Mouse (Mus musculus): ENCODE measurements around the gene Sec24d. TPM values are rescaled to one million over a fixed set of nuclear protein-coding genes. Genes with fewer than 3 reads are reported as not detected.

Sec24d gene
- total and polyA plus RNA-seq, 2 experiments: 46.4 to 89.7 TPM

DNA sequence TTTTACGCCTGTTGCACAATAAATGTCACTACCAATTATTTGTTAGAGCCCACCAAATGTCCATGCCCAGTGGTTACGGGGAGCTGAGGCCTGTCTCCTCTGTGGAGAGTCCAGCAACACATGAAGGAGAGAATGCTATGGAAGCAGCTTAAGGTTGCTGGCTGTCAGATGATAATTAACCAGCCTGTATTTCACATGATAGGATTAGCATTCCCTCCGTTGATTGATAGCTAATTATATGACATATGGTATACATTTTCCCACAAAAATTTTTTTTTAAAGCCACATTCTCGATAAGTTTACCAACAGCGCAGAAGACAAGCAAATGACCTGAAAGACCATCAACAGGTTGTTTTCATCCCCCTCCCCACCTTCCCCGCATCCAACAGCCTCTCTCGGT is 31.8 kb upstream of the Sec24d start:
- H3K4me3 ChIP-seq (ENCODE audit: insufficient read depth, low read depth, low read length): no peak overlapping the region
- H3K79me2 ChIP-seq (ENCODE audit: control insufficient read depth, insufficient read depth, low read length): no peaks in the 10 kb centered on the region
- WGBS: 41% methylated on average over 7 of the region's 7 CpGs
- no peaks in the 10 kb centered on the region for H3K36me3 ChIP-seq (ENCODE audit: control insufficient read depth, insufficient read depth, low read length)
- H3K4me1 ChIP-seq (ENCODE audit: control insufficient read depth, insufficient read depth, low read length): no peaks in the 10 kb centered on the region
- H3K27me3 ChIP-seq (ENCODE audit: control insufficient read depth, insufficient read depth, low read length): no peaks in the 10 kb centered on the region
- DNase-seq (ENCODE audit: extremely low read depth, low read depth, low spot score): no peak
- peak overlapping the region; percentile 33; the same call in 1 of the 2 replicates for H3K9ac ChIP-seq (ENCODE audit: low read depth, low read length)
- TF ChIP-seq CTCF (IDR thresholded peaks at IDR 0.05; ENCODE audit: low read depth, low read length) (no peak), POLR2A (IDR thresholded peaks at IDR 0.05; ENCODE audit: extremely low read depth, insufficient read depth, low read length) (no peak)
- no peak overlapping the region for H3K27ac ChIP-seq (replicated peaks; ENCODE audit: insufficient read depth, low read depth, low read length)

DNA sequence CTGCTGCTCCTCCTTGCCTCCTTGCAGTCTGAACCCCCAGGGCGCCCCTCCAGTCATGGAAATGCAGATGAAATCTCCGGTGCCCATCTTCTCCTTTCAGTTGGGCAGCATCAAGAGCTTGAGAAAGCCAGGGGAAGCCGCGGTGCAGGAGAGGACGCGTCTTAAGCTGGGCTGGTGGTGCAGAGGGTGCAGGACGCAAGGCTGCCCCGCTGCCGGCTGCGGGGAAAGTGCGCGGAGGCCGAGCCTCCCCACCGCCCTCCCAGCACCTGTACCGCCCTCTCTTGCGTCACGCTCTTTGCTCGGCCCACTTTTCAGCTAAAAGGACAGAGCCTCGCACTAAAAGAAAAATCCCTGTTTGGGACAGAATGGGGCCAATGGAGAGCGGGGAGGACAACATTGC is 31.3 kb upstream of the Sec24d start, which contains the start of gene Synpo2:
TSS of gene Synpo2 (minus strand) at position 229 of the 400 bp plus-strand sequence.
- TF ChIP-seq CTCF (IDR thresholded peaks at IDR 0.05; ENCODE audit: low read depth, low read length): no peak
- TF ChIP-seq POLR2A (IDR thresholded peaks at IDR 0.05; ENCODE audit: extremely low read depth, insufficient read depth, low read length): 0 out of 2 replicates have a peak, but pooled peaks have one; percentile 28
- DNase-seq (ENCODE audit: extremely low read depth, low read depth, low spot score): peak; percentile 73
- Histone ChIP-seq H3K4me1 (ENCODE audit: control insufficient read depth, insufficient read depth, low read length) (no peaks in the 10 kb centered on the region), H3K36me3 (ENCODE audit: control insufficient read depth, insufficient read depth, low read length) (no peaks in the 10 kb centered on the region), H3K79me2 (ENCODE audit: control insufficient read depth, insufficient read depth, low read length) (no peaks in the 10 kb centered on the region), H3K27me3 (ENCODE audit: control insufficient read depth, insufficient read depth, low read length) (no peaks in the 10 kb centered on the region), H3K27ac (replicated peaks; ENCODE audit: insufficient read depth, low read depth, low read length) (no peak within 1 kb of the TSS), H3K4me3 (ENCODE audit: insufficient read depth, low read depth, low read length) (peak within 1 kb of the TSS; percentile 43), H3K9ac (ENCODE audit: low read depth, low read length) (peak within 1 kb of the TSS; percentile 33; the same call in 1 of the 2 replicates)
- WGBS: under 1% methylated on average over 20 of the region's 20 CpGs

DNA sequence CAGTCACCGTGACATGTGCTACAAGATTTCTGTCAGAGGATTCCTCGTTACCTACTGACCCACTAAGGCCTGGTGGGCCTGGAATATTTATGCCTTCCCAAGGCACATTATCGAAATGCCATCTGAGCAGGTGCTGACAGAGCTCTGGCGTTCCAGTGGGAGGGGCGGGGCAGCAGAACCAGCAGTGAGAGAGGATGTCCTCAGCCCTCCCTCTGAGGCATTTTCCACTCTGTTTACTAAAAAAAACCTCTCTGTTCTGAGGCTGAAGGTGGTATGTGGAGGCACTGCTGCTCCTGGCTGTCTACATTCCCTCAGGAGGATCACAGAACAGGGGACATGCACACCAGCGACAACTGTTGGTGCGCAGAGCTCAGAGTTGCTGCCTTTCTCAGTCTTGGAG is 30.2 kb upstream of the Sec24d start:
- H3K27ac ChIP-seq (replicated peaks; ENCODE audit: insufficient read depth, low read depth, low read length): no peak overlapping the region
- TF ChIP-seq CTCF (IDR thresholded peaks at IDR 0.05; ENCODE audit: low read depth, low read length) (no peak), POLR2A (IDR thresholded peaks at IDR 0.05; ENCODE audit: extremely low read depth, insufficient read depth, low read length) (no peak)
- H3K9ac ChIP-seq (ENCODE audit: low read depth, low read length): no peak overlapping the region
- no peak overlapping the region for H3K4me3 ChIP-seq (ENCODE audit: insufficient read depth, low read depth, low read length)
- H3K4me1 ChIP-seq (ENCODE audit: control insufficient read depth, insufficient read depth, low read length): no peaks in the 10 kb centered on the region
- WGBS: 71% methylated on average over 7 of the region's 7 CpGs
- no peaks in the 10 kb centered on the region for H3K36me3 ChIP-seq (ENCODE audit: control insufficient read depth, insufficient read depth, low read length)
- H3K79me2 ChIP-seq (ENCODE audit: control insufficient read depth, insufficient read depth, low read length): no peaks in the 10 kb centered on the region
- H3K27me3 ChIP-seq (ENCODE audit: control insufficient read depth, insufficient read depth, low read length): no peaks in the 10 kb centered on the region
- no peak for DNase-seq (ENCODE audit: extremely low read depth, low read depth, low spot score)

DNA sequence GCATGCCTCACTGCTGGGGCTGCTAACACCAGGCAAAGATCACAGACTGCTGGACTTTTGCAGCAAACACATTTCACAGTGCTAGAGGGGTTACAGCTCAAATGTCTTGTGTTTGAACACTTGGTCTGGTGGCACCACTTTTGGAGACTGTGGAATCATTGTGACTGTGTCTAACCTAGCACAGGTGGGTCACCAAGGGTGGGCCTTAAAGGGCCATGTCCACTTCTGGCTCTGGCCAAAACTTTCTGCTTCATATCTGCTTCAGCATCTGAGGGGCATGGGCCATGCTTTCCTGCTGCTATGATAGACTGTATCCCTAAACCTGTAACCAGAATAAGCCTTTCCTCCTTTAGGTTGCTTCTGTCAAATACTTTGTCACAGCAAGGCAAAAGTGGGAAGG is 29.8 kb upstream of the Sec24d start:
- H3K27ac ChIP-seq (replicated peaks; ENCODE audit: insufficient read depth, low read depth, low read length): no peak overlapping the region
- no peaks in the 10 kb centered on the region for H3K79me2 ChIP-seq (ENCODE audit: control insufficient read depth, insufficient read depth, low read length)
- H3K9ac ChIP-seq (ENCODE audit: low read depth, low read length): no peak overlapping the region
- DNase-seq (ENCODE audit: extremely low read depth, low read depth, low spot score): no peak
- TF ChIP-seq POLR2A (IDR thresholded peaks at IDR 0.05; ENCODE audit: extremely low read depth, insufficient read depth, low read length): no peak
- no peak for TF ChIP-seq CTCF (IDR thresholded peaks at IDR 0.05; ENCODE audit: low read depth, low read length)
- no peaks in the 10 kb centered on the region for H3K36me3 ChIP-seq (ENCODE audit: control insufficient read depth, insufficient read depth, low read length)
- no peak overlapping the region for H3K4me3 ChIP-seq (ENCODE audit: insufficient read depth, low read depth, low read length)
- no peaks in the 10 kb centered on the region for H3K4me1 ChIP-seq (ENCODE audit: control insufficient read depth, insufficient read depth, low read length)
- H3K27me3 ChIP-seq (ENCODE audit: control insufficient read depth, insufficient read depth, low read length): no peaks in the 10 kb centered on the region

DNA sequence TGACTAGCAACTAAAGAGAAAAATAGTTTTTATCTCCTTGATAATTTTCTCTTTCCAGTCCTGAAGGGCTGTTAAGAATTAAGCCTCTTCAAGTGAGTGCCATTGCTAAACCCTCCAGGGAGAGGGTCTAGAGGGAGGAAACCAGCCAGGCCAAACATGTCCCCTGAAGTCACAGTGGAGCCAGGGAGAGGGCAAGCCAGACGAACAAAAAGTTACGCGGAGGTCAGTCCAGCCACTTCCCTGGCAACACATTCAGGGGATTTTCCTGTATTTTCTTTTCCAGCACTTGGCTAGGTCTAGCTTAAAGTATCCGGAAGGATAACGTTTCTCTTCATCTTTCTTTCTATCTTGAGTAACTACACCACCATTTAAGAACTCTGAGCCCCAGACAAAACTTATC is 22.9 kb upstream of the Sec24d start:
- no peak for DNase-seq (ENCODE audit: extremely low read depth, low read depth, low spot score)
- Histone ChIP-seq H3K36me3 (ENCODE audit: control insufficient read depth, insufficient read depth, low read length) (no peaks in the 10 kb centered on the region), H3K27ac (replicated peaks; ENCODE audit: insufficient read depth, low read depth, low read length) (no peak overlapping the region), H3K79me2 (ENCODE audit: control insufficient read depth, insufficient read depth, low read length) (no peaks in the 10 kb centered on the region), H3K9ac (ENCODE audit: low read depth, low read length) (no peak overlapping the region), H3K4me3 (ENCODE audit: insufficient read depth, low read depth, low read length) (no peak overlapping the region), H3K4me1 (ENCODE audit: control insufficient read depth, insufficient read depth, low read length) (no peaks in the 10 kb centered on the region), H3K27me3 (ENCODE audit: control insufficient read depth, insufficient read depth, low read length) (no peaks in the 10 kb centered on the region)
- no peak for TF ChIP-seq POLR2A (IDR thresholded peaks at IDR 0.05; ENCODE audit: extremely low read depth, insufficient read depth, low read length)
- no peak for TF ChIP-seq CTCF (IDR thresholded peaks at IDR 0.05; ENCODE audit: low read depth, low read length)
- 67% methylated on average over 5 of the region's 5 CpGs for WGBS

DNA sequence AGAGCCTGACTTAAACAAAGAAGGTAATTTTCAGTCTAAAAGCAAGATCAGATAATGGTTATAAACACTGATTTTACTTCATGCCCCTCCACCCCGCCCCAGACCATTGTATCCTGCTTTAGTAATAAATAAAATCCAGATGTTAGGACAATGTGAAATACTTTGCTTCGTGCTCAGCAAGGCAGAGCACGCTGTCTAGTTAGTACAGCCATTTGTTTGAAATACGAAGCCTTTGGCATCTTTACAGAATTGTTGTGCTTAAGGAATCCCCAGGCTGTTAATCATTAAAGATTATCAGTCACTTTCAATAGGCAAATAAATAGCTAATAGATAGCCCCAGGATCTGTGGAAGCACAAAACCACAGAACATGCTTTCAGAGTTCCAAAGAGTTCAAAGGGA is 21.6 kb upstream of the Sec24d start:
- Histone ChIP-seq H3K27me3 (ENCODE audit: control insufficient read depth, insufficient read depth, low read length) (no peaks in the 10 kb centered on the region), H3K27ac (replicated peaks; ENCODE audit: insufficient read depth, low read depth, low read length) (no peak overlapping the region), H3K4me3 (ENCODE audit: insufficient read depth, low read depth, low read length) (no peak overlapping the region), H3K79me2 (ENCODE audit: control insufficient read depth, insufficient read depth, low read length) (no peaks in the 10 kb centered on the region), H3K9ac (ENCODE audit: low read depth, low read length) (no peak overlapping the region), H3K4me1 (ENCODE audit: control insufficient read depth, insufficient read depth, low read length) (no peaks in the 10 kb centered on the region), H3K36me3 (ENCODE audit: control insufficient read depth, insufficient read depth, low read length) (no peaks in the 10 kb centered on the region)
- 32% methylated on average over 4 of the region's 4 CpGs for WGBS
- DNase-seq (ENCODE audit: extremely low read depth, low read depth, low spot score): peak; percentile 77
- TF ChIP-seq POLR2A (IDR thresholded peaks at IDR 0.05; ENCODE audit: extremely low read depth, insufficient read depth, low read length) (no peak), CTCF (IDR thresholded peaks at IDR 0.05; ENCODE audit: low read depth, low read length) (no peak)

All from liver, adult 2 months (tissue).